Mouse (Mus musculus) v-Abl transformed pro-B cells (cell line): ENCODE results near the gene Bckdha.

Experiments used
- in situ Hi-C, 2 experiments: fragments of 400-800 bp; cut with MboI; formaldehyde crosslinking; loops; one replicate each; pipeline ENCODE4 v1.15.1; 2025; ENCODE audit not compliant: unreplicated experiment in 2 of 2

The Bckdha gene

GRCm38 (mm10) chr7:25658657-25659472 lies at the start of gene Bckdha, which contains the start of gene Exosc5:
TSS of gene Bckdha (minus strand) at chr7:25658981.
TSS of gene Exosc5 (plus strand) at chr7:25659164.
- in situ Hi-C loops: loop anchor here (5.0 to 10.0 kb wide), 3 partner anchors 37 to 234 kb away; no protein-coding TSS in a partner anchor

- in situ Hi-C loops: loop anchor here (25.0 kb wide), 3 partner anchors 220 to 1145 kb away; partner anchors contain the start of genes Cd79a (in 1 of the 2), Ceacam1 (in 1 of the 2) and Rps19 (in 1 of the 2)
Observed at GRCm38 (mm10) chr7:25707581-25708292, 49.0 kb upstream of the Bckdha start.

DNA sequence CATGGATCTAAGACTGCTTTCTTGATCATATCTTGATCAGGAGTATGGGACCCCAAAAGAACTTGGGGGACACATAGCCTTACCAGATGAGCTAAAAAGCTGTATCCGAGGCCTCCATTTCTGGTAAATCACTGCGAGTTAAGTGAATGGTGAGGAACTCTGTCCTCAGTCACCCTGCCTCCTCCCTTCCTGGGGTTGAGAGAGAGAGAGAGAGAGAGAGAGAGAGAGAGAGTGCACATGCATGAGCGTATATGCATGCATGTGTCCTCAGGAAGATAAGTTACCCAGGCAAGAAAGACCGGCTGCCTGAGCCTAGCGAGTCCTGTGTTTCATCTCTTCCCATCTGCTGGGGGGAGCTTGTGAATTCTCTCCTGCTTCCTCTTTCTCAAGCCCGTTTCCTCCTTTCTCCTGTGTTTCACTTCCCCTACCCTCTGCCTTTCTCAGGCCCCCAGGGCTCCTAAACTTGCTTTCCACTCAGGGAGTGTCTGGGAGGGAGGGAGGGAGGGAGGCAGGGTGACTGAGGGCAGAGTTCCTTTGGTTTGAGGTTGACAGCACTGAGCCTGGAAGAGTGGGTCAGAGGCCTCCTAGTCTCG lies 47.9 kb upstream of the Bckdha start:
- in situ Hi-C loops: loop anchor here (25.0 kb wide), 3 partner anchors 219 to 1144 kb away; partner anchors contain the start of genes Cd79a (in 1 of the 2), Ceacam1 (in 1 of the 2) and Rps19 (in 1 of the 2)

DNA sequence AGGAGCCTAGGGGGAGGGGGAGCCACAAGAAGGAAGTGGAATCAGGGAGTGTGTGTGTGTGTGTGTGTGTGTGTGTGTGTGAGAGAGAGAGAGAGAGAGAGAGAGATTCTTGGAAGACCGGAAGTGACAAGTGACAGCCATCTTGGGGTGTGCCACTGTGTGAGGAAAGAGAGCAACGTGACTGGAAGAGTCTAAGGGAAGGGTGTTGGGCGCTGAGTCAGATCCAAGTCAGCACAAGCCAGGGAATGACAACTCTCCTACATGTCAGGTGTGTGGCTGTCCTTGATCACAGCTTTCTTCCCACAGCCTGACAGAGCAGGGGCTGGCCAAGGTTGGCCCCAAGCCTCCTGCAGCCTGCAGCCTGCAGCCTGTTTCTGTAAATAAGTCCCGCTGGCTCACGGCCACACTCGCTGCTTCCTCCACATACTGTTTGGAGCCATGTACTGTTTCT lies 47.0 kb upstream of the Bckdha start:
- in situ Hi-C loops: loop anchor here (25.0 kb wide), 3 partner anchors 219 to 1144 kb away; partner anchors contain the start of genes Cd79a (in 1 of the 2), Ceacam1 (in 1 of the 2) and Rps19 (in 1 of the 2)

DNA sequence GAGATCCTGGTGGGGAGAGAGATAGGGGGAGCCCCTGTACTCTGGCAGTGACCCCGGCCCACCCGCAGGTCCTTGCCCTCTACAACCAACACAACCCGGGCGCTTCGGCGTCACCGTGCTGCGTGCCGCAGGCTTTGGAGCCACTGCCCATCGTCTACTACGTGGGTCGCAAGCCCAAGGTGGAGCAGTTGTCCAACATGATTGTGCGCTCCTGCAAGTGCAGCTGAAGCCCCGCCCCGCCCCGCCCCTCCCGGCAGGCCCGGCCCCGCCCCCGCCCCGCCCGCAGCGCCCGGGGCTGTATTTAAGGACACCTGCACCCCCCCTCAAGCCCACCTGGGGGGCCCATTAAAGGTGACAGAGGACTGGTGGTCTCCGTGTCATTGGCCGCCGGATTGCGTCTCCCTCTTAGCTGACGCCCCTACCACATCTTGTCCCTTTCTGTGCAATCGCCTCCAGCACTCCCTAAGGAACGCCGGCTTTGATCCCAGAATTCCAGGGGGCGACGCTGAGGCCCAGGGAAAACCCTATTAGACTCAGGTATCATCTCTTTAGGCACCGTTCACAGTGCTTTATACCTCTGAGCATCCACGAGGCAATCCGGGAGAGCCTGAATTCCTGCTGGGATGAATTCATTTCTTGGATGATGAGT lies 46.1 kb upstream of the Bckdha start:
- in situ Hi-C loops: loop anchor here (25.0 kb wide), 3 partner anchors 218 to 1143 kb away; partner anchors contain the start of genes Cd79a (in 1 of the 2), Ceacam1 (in 1 of the 2) and Rps19 (in 1 of the 2)

- in situ Hi-C loops: loop anchor here (25.0 kb wide), 3 partner anchors 217 to 1142 kb away; partner anchors contain the start of genes Cd79a (in 1 of the 2), Ceacam1 (in 1 of the 2) and Rps19 (in 1 of the 2)
Observed at GRCm38 (mm10) chr7:25703793-25704494, 45.2 kb upstream of the Bckdha start.

- in situ Hi-C loops: loop anchor here (25.0 kb wide), 3 partner anchors 215 to 1140 kb away; partner anchors contain the start of genes Cd79a (in 1 of the 2), Ceacam1 (in 1 of the 2) and Rps19 (in 1 of the 2)
Observed at GRCm38 (mm10) chr7:25702350-25702749, 43.6 kb upstream of the Bckdha start.

- in situ Hi-C loops: loop anchor here (25.0 kb wide), 3 partner anchors 213 to 1138 kb away; partner anchors contain the start of genes Cd79a (in 1 of the 2), Ceacam1 (in 1 of the 2) and Rps19 (in 1 of the 2)
Observed at GRCm38 (mm10) chr7:25700732-25701131, 42.0 kb upstream of the Bckdha start.

- in situ Hi-C loops: loop anchor here (25.0 kb wide), 3 partner anchors 213 to 1138 kb away; partner anchors contain the start of genes Cd79a (in 1 of the 2), Ceacam1 (in 1 of the 2) and Rps19 (in 1 of the 2)
Observed at GRCm38 (mm10) chr7:25699851-25700250, 41.1 kb upstream of the Bckdha start.

GRCm38 (mm10) chr7:25694104-25694503 lies 35.3 kb upstream of the Bckdha start:
- in situ Hi-C loops: no loop called here

GRCm38 (mm10) chr7:25690051-25690450 lies 31.3 kb upstream of the Bckdha start:
- in situ Hi-C loops: no loop called here

- in situ Hi-C loops: loop anchor here (5.0 kb wide), 2 partner anchors 37 to 63 kb away; partner anchors contain the start of gene Hnrnpul1 (in 1 of the 2)
Observed at GRCm38 (mm10) chr7:25689603-25690021, 30.8 kb upstream of the Bckdha start.

DNA sequence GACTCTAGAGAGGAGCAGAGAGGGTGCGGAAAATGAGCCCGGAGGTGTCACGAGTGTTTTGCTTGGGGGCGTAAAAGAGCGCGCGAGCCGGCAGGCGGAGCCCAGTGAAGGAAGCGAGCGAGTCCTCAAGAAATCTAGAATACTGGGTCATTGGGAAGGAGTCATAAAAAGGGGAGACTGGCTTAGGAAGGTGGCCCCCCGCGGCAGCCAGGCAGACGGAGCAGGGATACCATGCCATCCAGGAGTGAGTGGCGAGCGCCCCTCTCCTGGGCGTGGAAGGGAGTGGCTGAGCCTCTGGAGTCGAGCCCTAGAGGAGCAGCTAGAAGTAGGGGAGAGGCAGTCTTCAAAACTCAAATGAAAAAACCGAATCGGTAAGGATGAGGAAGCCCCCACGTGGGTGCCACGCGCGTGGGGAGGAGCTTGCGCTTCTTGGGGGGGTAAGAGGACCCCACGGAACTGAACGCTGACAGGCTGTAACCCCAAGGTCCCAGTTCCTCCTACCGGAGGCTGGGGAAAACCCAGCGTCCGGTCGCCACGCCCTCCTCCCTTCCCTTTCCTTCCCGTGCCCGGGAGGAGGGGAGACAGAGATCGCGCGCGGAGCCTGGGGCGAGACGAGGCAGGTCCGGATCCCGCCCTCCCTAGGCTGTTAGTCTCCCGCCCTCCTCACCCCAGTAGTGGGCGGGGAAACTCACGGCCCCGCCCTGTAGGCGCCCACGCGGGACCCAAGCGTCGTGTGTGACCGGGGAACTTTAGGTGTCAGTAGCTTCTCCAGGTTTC lies 30.2 kb upstream of the Bckdha start:
- in situ Hi-C loops: loop anchor here (5.0 kb wide), 2 partner anchors 37 to 63 kb away; partner anchors contain the start of gene Hnrnpul1 (in 1 of the 2)

DNA sequence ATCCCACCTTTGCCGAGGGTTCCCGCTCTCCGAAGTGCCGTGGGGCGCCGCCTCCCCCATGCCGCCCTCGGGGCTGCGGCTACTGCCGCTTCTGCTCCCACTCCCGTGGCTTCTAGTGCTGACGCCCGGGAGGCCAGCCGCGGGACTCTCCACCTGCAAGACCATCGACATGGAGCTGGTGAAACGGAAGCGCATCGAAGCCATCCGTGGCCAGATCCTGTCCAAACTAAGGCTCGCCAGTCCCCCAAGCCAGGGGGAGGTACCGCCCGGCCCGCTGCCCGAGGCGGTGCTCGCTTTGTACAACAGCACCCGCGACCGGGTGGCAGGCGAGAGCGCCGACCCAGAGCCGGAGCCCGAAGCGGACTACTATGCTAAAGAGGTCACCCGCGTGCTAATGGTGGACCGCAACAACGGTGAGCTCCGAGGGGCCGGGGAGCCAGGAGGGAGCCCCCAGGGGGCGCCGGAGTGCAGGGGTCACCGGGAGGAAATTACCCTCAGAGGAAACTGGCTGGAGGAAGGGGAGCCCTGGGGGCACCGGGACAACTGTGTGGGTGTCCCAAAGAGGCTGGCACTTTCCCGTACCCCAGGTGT lies 29.1 kb upstream of the Bckdha start:
- in situ Hi-C loops: loop anchor here (5.0 kb wide), 2 partner anchors 36 to 64 kb away; partner anchors contain the start of gene Hnrnpul1 (in 1 of the 2)

GRCm38 (mm10) chr7:25686680-25687531 lies 28.1 kb upstream of the Bckdha start, which contains the start of gene Tgfb1:
TSS of gene Tgfb1 (plus strand) at chr7:25687002.
- in situ Hi-C loops: loop anchor here (5.0 kb wide), 2 partner anchors 35 to 65 kb away; partner anchors contain the start of gene Hnrnpul1 (in 1 of the 2)

DNA sequence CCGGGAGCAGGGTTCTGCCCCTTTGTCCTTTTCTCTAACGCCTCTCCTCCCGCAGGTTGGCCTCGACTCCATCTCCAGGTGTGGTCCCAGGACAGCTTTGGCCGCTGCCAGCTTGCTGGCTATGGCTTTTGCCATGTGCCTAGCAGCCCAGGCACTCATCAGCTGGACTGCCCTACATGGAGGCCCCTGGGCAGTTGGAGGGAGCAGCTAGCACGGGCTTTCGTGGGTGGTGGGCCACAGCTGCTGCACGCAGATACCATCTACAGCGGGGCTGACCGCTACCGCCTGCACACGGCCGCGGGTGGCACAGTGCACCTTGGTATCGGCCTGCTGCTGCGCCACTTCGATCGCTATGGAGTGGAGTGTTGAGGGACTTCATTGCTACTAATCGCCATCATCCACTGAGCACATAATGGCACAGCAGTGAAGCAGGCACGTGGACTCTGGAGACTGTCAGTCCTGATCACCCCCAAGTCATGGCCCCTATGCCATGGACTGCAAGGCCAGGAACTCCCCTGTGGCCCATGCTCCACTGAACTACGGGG lies 27.2 kb upstream of the Bckdha start:
- in situ Hi-C loops: loop anchor here (5.0 kb wide), 2 partner anchors 34 to 66 kb away; partner anchors contain the start of gene Hnrnpul1 (in 1 of the 2)
